13 mouse cellular contexts compared by ENCODE assay signal in the genomic region with DNA sequence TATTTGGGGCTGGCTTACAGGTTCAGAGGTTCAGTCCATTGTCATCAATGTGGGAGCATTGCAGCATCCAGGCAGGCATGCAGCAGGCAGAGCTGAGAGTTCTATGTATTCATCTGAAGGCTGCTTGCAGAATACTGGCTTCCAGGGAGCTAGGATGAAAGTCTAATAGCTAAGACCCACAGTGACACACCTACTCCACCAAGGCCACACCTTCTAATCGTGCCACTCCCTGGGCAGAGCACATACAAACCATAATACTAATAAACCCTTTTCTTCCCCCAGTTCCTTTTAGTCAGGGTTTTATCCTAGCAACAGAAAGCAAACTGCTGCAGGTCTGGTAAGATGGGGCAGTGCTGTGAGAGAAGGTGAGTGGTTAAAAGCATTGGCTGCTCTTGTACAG.
"Had no signal": no experiment of that assay in that cellular context is flagged by ENCODE, and none has a peak within 500 bp of the region (broad histone marks: within the 10 kb centered on the region; RNA-seq: fewer than 3 reads in every experiment).

No protein-coding gene starts in this region.

- ATAC-seq: hindbrain, embryonic 16.5 days; inflammation-experienced regulatory T-cells, adult 6 months; midbrain, embryonic 16.5 days had no signal

- DNase-seq: kidney, adult 8-10 months; kidney, postnatal 25 days; layer of hippocampus, adult 9-11 months; layer of hippocampus, postnatal 36 days; lung, embryonic 14.5 days; right cerebral cortex, postnatal 14 days; thymus, adult 2 months; thymus, postnatal 36 days had no signal

- H3K27ac ChIP-seq: limb, embryonic 15.5 days; midbrain, embryonic 12.5 days had no signal

- H3K9me3 ChIP-seq: limb, embryonic 15.5 days; midbrain, embryonic 12.5 days had no signal

- H3K4me2 ChIP-seq: limb, embryonic 15.5 days; lung, embryonic 14.5 days; midbrain, embryonic 12.5 days had no signal

- H3K4me3 ChIP-seq: limb, embryonic 15.5 days; midbrain, embryonic 12.5 days had no signal

- H3K27me3 ChIP-seq: limb, embryonic 15.5 days; midbrain, embryonic 12.5 days had no signal

- H3K9ac ChIP-seq: limb, embryonic 15.5 days; lung, embryonic 14.5 days; midbrain, embryonic 12.5 days had no signal
